Mouse (Mus musculus): ENCODE measurements around the gene Trappc13. TPM values are rescaled to one million over a fixed set of nuclear protein-coding genes. Genes with fewer than 3 reads are reported as not detected.

The Trappc13 gene
- polyA plus RNA-seq, 1 experiment from 2014 or later: 66.2 TPM

- peaks cover 7% of the 10 kb centered on the region; the same call in 1 of the 2 replicates for H3K36me3 ChIP-seq (ENCODE audit: control insufficient read depth, insufficient read depth, low read length)
- no peak overlapping the region for H3K4me3 ChIP-seq (ENCODE audit: low read depth, low read length)
- WGBS: 70% methylated on average over 4 of the region's 4 CpGs
- H3K27ac ChIP-seq (ENCODE audit: low read length): no peak overlapping the region
- H3K27me3 ChIP-seq (ENCODE audit: control insufficient read depth, insufficient read depth, low read length): no peaks in the 10 kb centered on the region
- H3K4me1 ChIP-seq (ENCODE audit: control insufficient read depth, insufficient read depth, low read length): no peaks in the 10 kb centered on the region
- no peak overlapping the region for H3K9ac ChIP-seq (replicated peaks; ENCODE audit: low read depth, low read length)
- H3K4me2 ChIP-seq (replicated peaks; ENCODE audit: low read depth, low read length): no peak overlapping the region
- no peaks in the 10 kb centered on the region for H3K9me3 ChIP-seq (ENCODE audit: control insufficient read depth, low read depth, low read length)
- no peak for ATAC-seq (ENCODE audit: insufficient number of reproducible peaks, insufficient read depth, low FRiP score, low read depth)
Observed at GRCm38 (mm10) chr13:104134510-104135085, 43.7 kb downstream of the Trappc13 start.

- peaks cover 7% of the 10 kb centered on the region; the same call in 1 of the 2 replicates for H3K36me3 ChIP-seq (ENCODE audit: control insufficient read depth, insufficient read depth, low read length)
- H3K4me2 ChIP-seq (replicated peaks; ENCODE audit: low read depth, low read length): no peak overlapping the region
- ATAC-seq (ENCODE audit: insufficient number of reproducible peaks, insufficient read depth, low FRiP score, low read depth): no peak
- no peaks in the 10 kb centered on the region for H3K9me3 ChIP-seq (ENCODE audit: control insufficient read depth, low read depth, low read length)
- no peak overlapping the region for H3K4me3 ChIP-seq (ENCODE audit: low read depth, low read length)
- no peaks in the 10 kb centered on the region for H3K27me3 ChIP-seq (ENCODE audit: control insufficient read depth, insufficient read depth, low read length)
- 82% methylated on average over 2 of the region's 2 CpGs for WGBS
- H3K9ac ChIP-seq (replicated peaks; ENCODE audit: low read depth, low read length): no peak overlapping the region
- H3K27ac ChIP-seq (ENCODE audit: low read length): no peak overlapping the region
- no peaks in the 10 kb centered on the region for H3K4me1 ChIP-seq (ENCODE audit: control insufficient read depth, insufficient read depth, low read length)
Observed at GRCm38 (mm10) chr13:104132561-104132960, 45.7 kb downstream of the Trappc13 start.

GRCm38 (mm10) chr13:104123662-104124381 lies 54.4 kb downstream of the Trappc13 start:
- no peak overlapping the region for H3K9ac ChIP-seq (replicated peaks; ENCODE audit: low read depth, low read length)
- H3K4me1 ChIP-seq (ENCODE audit: control insufficient read depth, insufficient read depth, low read length): peaks cover 3% of the 10 kb centered on the region; the same call in 1 of the 2 replicates
- no peaks in the 10 kb centered on the region; the same call in 1 of the 2 replicates for H3K36me3 ChIP-seq (ENCODE audit: control insufficient read depth, insufficient read depth, low read length)
- H3K4me3 ChIP-seq (ENCODE audit: low read depth, low read length): no peak overlapping the region
- no peaks in the 10 kb centered on the region for H3K27me3 ChIP-seq (ENCODE audit: control insufficient read depth, insufficient read depth, low read length)
- ATAC-seq (ENCODE audit: insufficient number of reproducible peaks, insufficient read depth, low FRiP score, low read depth): no peak
- 90% methylated on average over 20 of the region's 20 CpGs for WGBS
- H3K4me2 ChIP-seq (replicated peaks; ENCODE audit: low read depth, low read length): no peak overlapping the region
- no peaks in the 10 kb centered on the region for H3K9me3 ChIP-seq (ENCODE audit: control insufficient read depth, low read depth, low read length)
- H3K27ac ChIP-seq (ENCODE audit: low read length): no peak overlapping the region

GRCm38 (mm10) chr13:104122078-104122840 lies 56.0 kb downstream of the Trappc13 start:
- Histone ChIP-seq H3K36me3 (ENCODE audit: control insufficient read depth, insufficient read depth, low read length) (no peaks in the 10 kb centered on the region; the same call in 1 of the 2 replicates), H3K27ac (ENCODE audit: low read length) (no peak overlapping the region), H3K9ac (replicated peaks; ENCODE audit: low read depth, low read length) (no peak overlapping the region), H3K4me1 (ENCODE audit: control insufficient read depth, insufficient read depth, low read length) (peaks cover 3% of the 10 kb centered on the region; the same call in 1 of the 2 replicates), H3K27me3 (ENCODE audit: control insufficient read depth, insufficient read depth, low read length) (no peaks in the 10 kb centered on the region), H3K4me2 (replicated peaks; ENCODE audit: low read depth, low read length) (0 out of 2 replicates have a peak overlapping the region, but pooled peaks have one; percentile 15), H3K4me3 (ENCODE audit: low read depth, low read length) (no peak overlapping the region), H3K9me3 (ENCODE audit: control insufficient read depth, low read depth, low read length) (no peaks in the 10 kb centered on the region)
- WGBS: 43% methylated on average over 17 of the region's 17 CpGs
- no peak for ATAC-seq (ENCODE audit: insufficient number of reproducible peaks, insufficient read depth, low FRiP score, low read depth)

GRCm38 (mm10) chr13:104114827-104115226 lies 63.4 kb downstream of the Trappc13 start:
- no peak overlapping the region for H3K9ac ChIP-seq (replicated peaks; ENCODE audit: low read depth, low read length)
- WGBS: 95% methylated on average over 2 of the region's 2 CpGs

GRCm38 (mm10) chr13:104113782-104114181 lies 64.5 kb downstream of the Trappc13 start:
- H3K4me1 ChIP-seq (ENCODE audit: control insufficient read depth, insufficient read depth, low read length): no peaks in the 10 kb centered on the region
- H3K9ac ChIP-seq (replicated peaks; ENCODE audit: low read depth, low read length): no peak overlapping the region
- H3K4me2 ChIP-seq (replicated peaks; ENCODE audit: low read depth, low read length): no peak overlapping the region
- no peak overlapping the region for H3K27ac ChIP-seq (ENCODE audit: low read length)
- no peaks in the 10 kb centered on the region for H3K27me3 ChIP-seq (ENCODE audit: control insufficient read depth, insufficient read depth, low read length)
- no peaks in the 10 kb centered on the region for H3K9me3 ChIP-seq (ENCODE audit: control insufficient read depth, low read depth, low read length)
- 96% methylated on average over 4 of the region's 4 CpGs for WGBS
- no peak overlapping the region for H3K4me3 ChIP-seq (ENCODE audit: low read depth, low read length)
- no peak for ATAC-seq (ENCODE audit: insufficient number of reproducible peaks, insufficient read depth, low FRiP score, low read depth)
- no peaks in the 10 kb centered on the region; the same call in 1 of the 2 replicates for H3K36me3 ChIP-seq (ENCODE audit: control insufficient read depth, insufficient read depth, low read length)

More at GRCm38 (mm10) chr13:104114827-104115226, 63.4 kb downstream of the Trappc13 start:
- ATAC-seq (ENCODE audit: insufficient number of reproducible peaks, insufficient read depth, low FRiP score, low read depth): no peak
- Histone ChIP-seq H3K27me3 (ENCODE audit: control insufficient read depth, insufficient read depth, low read length) (no peaks in the 10 kb centered on the region), H3K36me3 (ENCODE audit: control insufficient read depth, insufficient read depth, low read length) (no peaks in the 10 kb centered on the region; the same call in 1 of the 2 replicates), H3K9me3 (ENCODE audit: control insufficient read depth, low read depth, low read length) (no peaks in the 10 kb centered on the region), H3K27ac (ENCODE audit: low read length) (no peak overlapping the region), H3K4me2 (replicated peaks; ENCODE audit: low read depth, low read length) (no peak overlapping the region), H3K4me3 (ENCODE audit: low read depth, low read length) (no peak overlapping the region), H3K4me1 (ENCODE audit: control insufficient read depth, insufficient read depth, low read length) (no peaks in the 10 kb centered on the region)

- Histone ChIP-seq H3K9me3 (ENCODE audit: control insufficient read depth, low read depth, low read length) (no peaks in the 10 kb centered on the region), H3K9ac (replicated peaks; ENCODE audit: low read depth, low read length) (no peak overlapping the region), H3K4me2 (replicated peaks; ENCODE audit: low read depth, low read length) (no peak overlapping the region), H3K4me3 (ENCODE audit: low read depth, low read length) (no peak overlapping the region), H3K27me3 (ENCODE audit: control insufficient read depth, insufficient read depth, low read length) (no peaks in the 10 kb centered on the region), H3K4me1 (ENCODE audit: control insufficient read depth, insufficient read depth, low read length) (no peaks in the 10 kb centered on the region), H3K36me3 (ENCODE audit: control insufficient read depth, insufficient read depth, low read length) (no peaks in the 10 kb centered on the region; the same call in 1 of the 2 replicates), H3K27ac (ENCODE audit: low read length) (no peak overlapping the region)
- 68% methylated on average over 12 of the region's 12 CpGs for WGBS
- ATAC-seq (ENCODE audit: insufficient number of reproducible peaks, insufficient read depth, low FRiP score, low read depth): no peak
Observed at GRCm38 (mm10) chr13:104112266-104112900, 65.9 kb downstream of the Trappc13 start.

GRCm38 (mm10) chr13:104110526-104110925 lies 67.7 kb downstream of the Trappc13 start:
- H3K36me3 ChIP-seq (ENCODE audit: control insufficient read depth, insufficient read depth, low read length): no peaks in the 10 kb centered on the region; the same call in 1 of the 2 replicates
- no peak overlapping the region for H3K27ac ChIP-seq (ENCODE audit: low read length)
- no peaks in the 10 kb centered on the region for H3K27me3 ChIP-seq (ENCODE audit: control insufficient read depth, insufficient read depth, low read length)
- H3K4me3 ChIP-seq (ENCODE audit: low read depth, low read length): peak overlapping the region; percentile 79
- 42% methylated on average over 7 of the region's 7 CpGs for WGBS
- no peaks in the 10 kb centered on the region for H3K4me1 ChIP-seq (ENCODE audit: control insufficient read depth, insufficient read depth, low read length)
- ATAC-seq (ENCODE audit: insufficient number of reproducible peaks, insufficient read depth, low FRiP score, low read depth): no peak
- peak overlapping the region; percentile 78 for H3K4me2 ChIP-seq (replicated peaks; ENCODE audit: low read depth, low read length)
- H3K9ac ChIP-seq (replicated peaks; ENCODE audit: low read depth, low read length): no peak overlapping the region
- no peaks in the 10 kb centered on the region for H3K9me3 ChIP-seq (ENCODE audit: control insufficient read depth, low read depth, low read length)

Measured in stomach, embryonic 14.5 days (tissue).